Mouse (Mus musculus): ENCODE measurements around the gene Zfp771. TPM values are rescaled to one million over a fixed set of nuclear protein-coding genes. Genes with fewer than 3 reads are reported as not detected.

Gene Zfp771
- polyA plus RNA-seq, 1 experiment, result 88.1 TPM

GRCm38 (mm10) chr7:127296786-127297555, 52.9 kb downstream of the Zfp771 start:
- TF ChIP-seq POLR2A (IDR thresholded peaks at IDR 0.05; ENCODE audit: borderline replicate concordance, extremely low read depth, insufficient read depth, insufficient read length, poor library complexity, severe bottlenecking) (no peak), CTCF (IDR thresholded peaks at IDR 0.05; ENCODE audit: borderline replicate concordance, extremely low read depth, insufficient read depth, insufficient read length) (no peak)
- DNase-seq (ENCODE audit: low read depth), result no peak

GRCm38 (mm10) chr7:127297586-127298193, 53.6 kb downstream of the Zfp771 start:
- no peak for TF ChIP-seq POLR2A (IDR thresholded peaks at IDR 0.05; ENCODE audit: borderline replicate concordance, extremely low read depth, insufficient read depth, insufficient read length, poor library complexity, severe bottlenecking)
- TF ChIP-seq CTCF (IDR thresholded peaks at IDR 0.05; ENCODE audit: borderline replicate concordance, extremely low read depth, insufficient read depth, insufficient read length), result no peak
- DNase-seq (ENCODE audit: low read depth), result no peak

Other genes with a start within 250 kb of the Zfp771 start
- gene Mvp, start 229.7 kb upstream of the Zfp771 start, polyA plus RNA-seq (2012; rRNA removed), result 3.5 and 4.3 TPM in 2 replicates
- gene Pagr1b, start 227.8 kb upstream of the Zfp771 start, polyA plus RNA-seq (2012; rRNA removed), result 1.0 and 1.2 TPM in 2 replicates
- 13.0 and 24.4 TPM in 2 replicates for gene Pagr1a, start 226.9 kb upstream of the Zfp771 start, polyA plus RNA-seq (2012; rRNA removed)
- 77.9 and 87.6 TPM in 2 replicates for gene Gm42742, start 223.2 kb upstream of the Zfp771 start, polyA plus RNA-seq (2012; rRNA removed)
- gene Prrt2, start 223.1 kb upstream of the Zfp771 start, polyA plus RNA-seq (2012; rRNA removed), result 71.4 and 81.2 TPM in 2 replicates
- gene Maz, start 217.2 kb upstream of the Zfp771 start, polyA plus RNA-seq (2012; rRNA removed), result 350 and 352 TPM in 2 replicates
- gene Kif22, start 201.8 kb upstream of the Zfp771 start, polyA plus RNA-seq (2012; rRNA removed), result 25.5 and 42.0 TPM in 2 replicates
- 0.21 TPM in 1 of 2 replicates, not detected in the other for gene Zg16, start 156.9 kb upstream of the Zfp771 start, polyA plus RNA-seq (2012; rRNA removed)
- 1.5 and 2.1 TPM in 2 replicates for gene AI467606, start 152.9 kb upstream of the Zfp771 start, polyA plus RNA-seq (2012; rRNA removed)
- 0.75 and 0.76 TPM in 2 replicates for gene Qprt, start 122.0 kb upstream of the Zfp771 start, polyA plus RNA-seq (2012; rRNA removed)
- gene Spn, start 106.5 kb upstream of the Zfp771 start, polyA plus RNA-seq (2012; rRNA removed), result 0.09 and 0.10 TPM in 2 replicates
- gene Cd2bp2, start 48.2 kb upstream of the Zfp771 start, polyA plus RNA-seq (2012; rRNA removed), result 108 and 117 TPM in 2 replicates
- gene Tbc1d10b, start 35.8 kb upstream of the Zfp771 start, polyA plus RNA-seq (2012; rRNA removed), result 54.2 and 66.1 TPM in 2 replicates
- gene Mylpf, start 35.4 kb upstream of the Zfp771 start, polyA plus RNA-seq (2012; rRNA removed), result 5.8 and 8.9 TPM in 2 replicates
- gene Zfp553, start 11.2 kb upstream of the Zfp771 start, polyA plus RNA-seq (2012; rRNA removed), result 38.5 and 38.9 TPM in 2 replicates
- 19.4 and 22.6 TPM in 2 replicates for gene Sept1, start 11.1 kb upstream of the Zfp771 start, polyA plus RNA-seq (2012; rRNA removed)
- 82.3 and 131 TPM in 2 replicates for gene Dctpp1, start 16.4 kb downstream of the Zfp771 start, polyA plus RNA-seq (2012; rRNA removed)
- gene Sephs2, start 29.8 kb downstream of the Zfp771 start, polyA plus RNA-seq (2012; rRNA removed), result 21.5 and 28.6 TPM in 2 replicates
- gene Itgal, start 52.0 kb downstream of the Zfp771 start, polyA plus RNA-seq (2012; rRNA removed), result 0.47 and 0.49 TPM in 2 replicates
- gene Zfp768, start 101.3 kb downstream of the Zfp771 start, polyA plus RNA-seq (2012; rRNA removed), result 44.6 and 50.5 TPM in 2 replicates
- gene Zfp747, start 131.8 kb downstream of the Zfp771 start, polyA plus RNA-seq (2012; rRNA removed), result 7.6 and 7.8 TPM in 2 replicates
- gene 9130019O22Rik, start 142.9 kb downstream of the Zfp771 start, polyA plus RNA-seq (2012; rRNA removed), result 4.5 and 4.9 TPM in 2 replicates
- 8.9 and 11.0 TPM in 2 replicates for gene E430018J23Rik, start 149.4 kb downstream of the Zfp771 start, polyA plus RNA-seq (2012; rRNA removed)
- 4.4 and 5.5 TPM in 2 replicates for gene Zfp764, start 162.5 kb downstream of the Zfp771 start, polyA plus RNA-seq (2012; rRNA removed)
- 21.0 and 28.2 TPM in 2 replicates for gene Zfp688, start 177.8 kb downstream of the Zfp771 start, polyA plus RNA-seq (2012; rRNA removed)
- 14.0 and 14.5 TPM in 2 replicates for gene Zfp689, start 204.9 kb downstream of the Zfp771 start, polyA plus RNA-seq (2012; rRNA removed)
- gene Prr14, start 215.3 kb downstream of the Zfp771 start, polyA plus RNA-seq (2012; rRNA removed), result 73.5 and 104 TPM in 2 replicates
- 20.6 and 47.0 TPM in 2 replicates for gene Fbrs, start 234.9 kb downstream of the Zfp771 start, polyA plus RNA-seq (2012; rRNA removed)